Mouse (Mus musculus) spleen, postnatal 36 days (tissue): ENCODE data around the gene Prkce.

Source experiments
- DNase-seq, 2 experiments: peaks; one replicate each; pipeline ENCODE4 v3.0.0; 2022; ENCODE audit warnings: low spot score in 2 of 2, mixed read lengths in 1 of 2

Prkce gene

DNA sequence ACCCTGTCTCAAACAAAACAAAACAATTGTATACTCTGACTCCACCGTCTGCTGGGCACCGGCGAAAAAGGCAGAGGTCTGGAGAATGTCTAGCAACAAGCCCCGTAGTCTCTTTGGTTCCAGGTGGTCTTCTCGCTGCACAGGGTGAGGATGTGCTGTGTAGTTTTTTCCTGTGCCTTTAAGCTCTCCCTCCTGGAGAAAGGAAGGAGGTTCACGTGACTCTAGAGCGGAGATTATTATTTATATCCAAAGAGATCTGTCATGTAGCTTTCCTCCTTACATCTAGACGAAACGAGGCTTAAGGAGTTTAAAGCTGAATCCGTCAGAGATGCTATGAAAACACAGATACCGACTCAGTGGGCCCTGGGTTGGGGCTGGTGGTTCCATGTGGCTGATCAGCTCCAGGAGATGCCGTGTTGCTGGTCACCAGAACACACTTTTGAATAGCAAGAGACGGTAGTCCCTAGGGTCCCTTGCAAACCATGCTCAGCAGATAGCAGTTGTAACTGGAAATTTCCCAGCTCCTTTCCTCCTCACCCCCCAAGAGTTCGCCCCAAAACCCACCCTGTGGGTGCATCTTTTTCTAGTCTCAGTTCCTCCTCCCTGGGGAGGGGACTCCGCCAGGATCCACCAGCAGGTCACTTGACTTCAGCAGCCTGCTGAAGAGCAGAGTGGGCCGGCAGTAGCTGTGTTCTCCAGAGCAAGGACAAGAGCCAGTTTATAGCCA, 196.9 kb downstream of the Prkce start:
- no peak for DNase-seq

DNA sequence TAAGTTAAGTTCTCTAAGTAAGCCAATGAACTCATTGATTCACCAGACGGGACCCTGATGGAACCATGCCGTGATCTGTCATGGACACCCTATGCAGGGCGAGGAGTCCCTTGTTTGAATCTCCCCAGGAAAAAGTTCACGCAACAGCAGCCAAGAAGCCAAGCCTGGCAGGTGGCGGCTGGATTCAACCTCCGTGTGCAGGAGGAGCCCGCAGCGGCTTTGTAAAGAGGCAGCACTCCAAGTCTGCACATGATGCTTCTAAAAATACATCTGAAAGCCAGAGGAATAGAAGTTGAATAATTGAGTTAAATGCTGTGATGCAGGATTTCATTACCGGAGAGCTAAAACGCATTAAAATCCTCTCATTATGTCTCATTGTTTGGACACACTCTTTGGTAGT, 199.3 kb downstream of the Prkce start:
- no peak for DNase-seq

DNA sequence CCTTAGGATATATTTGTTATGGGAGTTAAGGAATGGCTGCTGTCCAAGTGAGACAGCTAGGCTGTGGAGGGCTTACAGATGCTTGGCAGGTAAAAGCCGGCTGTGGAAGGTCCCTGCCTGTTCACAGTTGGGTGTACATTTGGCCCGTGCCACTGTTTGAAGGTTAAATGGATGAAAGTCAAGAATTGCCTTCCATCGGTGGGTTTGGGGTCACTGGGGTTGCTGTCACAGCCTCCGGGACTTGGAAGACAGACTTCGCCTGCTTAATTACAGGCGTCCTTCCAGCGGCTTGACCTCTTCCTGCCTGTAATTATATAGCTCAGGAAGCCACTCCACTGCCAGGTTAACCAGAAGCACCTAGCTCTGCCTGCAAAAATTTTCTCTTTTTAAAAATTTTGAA, 200.1 kb downstream of the Prkce start:
- DNase-seq, result no peak

DNA sequence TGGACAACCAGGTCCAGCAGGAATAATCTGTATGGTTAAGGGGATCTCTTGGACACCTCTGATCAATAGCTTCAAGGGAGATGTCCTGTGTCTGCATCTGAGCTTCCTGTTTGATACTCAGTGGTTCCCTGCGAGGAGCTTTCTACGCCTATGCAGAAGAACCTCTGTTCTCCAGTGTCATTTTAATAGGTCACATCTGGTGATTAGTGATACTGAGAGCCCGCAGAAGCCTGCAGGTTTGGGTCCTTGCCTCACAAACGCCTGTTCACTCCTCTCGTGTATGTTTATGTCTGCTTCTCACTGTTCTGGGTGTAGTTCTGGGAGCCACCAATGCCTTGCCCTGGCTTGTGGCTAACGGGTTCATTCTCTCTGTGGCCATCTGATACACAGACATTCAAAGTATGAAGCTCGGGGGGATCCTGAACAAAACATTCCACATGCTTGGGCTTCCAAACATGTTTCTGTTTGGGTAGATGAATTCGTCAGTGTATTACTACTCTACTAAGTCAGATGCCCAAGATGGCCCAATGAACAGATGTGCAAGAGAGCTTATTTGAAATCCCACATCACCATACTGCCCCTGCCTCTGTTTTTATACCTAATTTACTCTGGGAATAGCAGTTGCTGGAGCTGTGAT, 202.6 kb downstream of the Prkce start:
- no peak for DNase-seq

DNA sequence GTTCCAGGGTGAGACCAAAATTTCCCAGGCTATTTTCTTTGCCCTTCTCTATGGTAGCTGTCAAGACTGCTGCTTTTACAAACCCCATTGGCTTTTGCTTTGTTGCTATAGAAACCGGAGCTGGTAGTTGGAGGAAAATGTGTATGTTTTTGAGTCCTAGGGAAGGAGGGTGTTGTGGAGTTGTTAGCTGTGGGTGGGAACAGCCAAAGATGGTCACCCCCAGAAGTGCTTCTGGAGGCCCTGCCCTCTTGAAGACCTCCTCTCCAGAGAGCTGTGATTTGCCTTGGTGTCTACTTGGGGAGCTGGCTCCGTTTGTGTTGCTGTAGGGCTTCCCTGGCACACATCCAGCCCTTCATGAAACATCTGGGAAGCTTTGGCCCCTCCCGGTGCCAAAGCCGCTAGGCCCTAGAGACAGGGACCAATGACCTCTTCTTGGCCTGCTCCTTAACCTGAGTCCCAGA, 203.5 kb downstream of the Prkce start:
- no peak for DNase-seq

DNA sequence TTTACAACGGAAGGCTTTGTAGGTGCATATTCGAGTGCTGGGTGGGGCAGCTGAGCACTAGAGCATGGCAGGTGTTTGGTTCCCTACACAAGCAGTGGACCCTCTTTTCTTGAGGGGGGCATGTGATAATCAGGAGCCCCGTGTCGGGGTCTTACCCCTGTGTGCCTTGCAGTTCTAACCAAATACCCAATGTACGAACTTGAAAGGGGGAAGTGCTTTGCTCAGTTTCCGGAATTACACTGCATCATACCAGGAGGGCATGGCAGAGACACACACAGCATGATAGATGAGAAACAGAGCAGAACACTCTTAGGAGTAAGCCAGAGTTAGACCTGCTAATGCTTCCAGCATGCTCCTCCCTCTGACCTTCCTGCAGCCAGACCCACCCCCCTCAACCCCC, 208.8 kb downstream of the Prkce start:
- peak; percentile 58 to 66 for DNase-seq

DNA sequence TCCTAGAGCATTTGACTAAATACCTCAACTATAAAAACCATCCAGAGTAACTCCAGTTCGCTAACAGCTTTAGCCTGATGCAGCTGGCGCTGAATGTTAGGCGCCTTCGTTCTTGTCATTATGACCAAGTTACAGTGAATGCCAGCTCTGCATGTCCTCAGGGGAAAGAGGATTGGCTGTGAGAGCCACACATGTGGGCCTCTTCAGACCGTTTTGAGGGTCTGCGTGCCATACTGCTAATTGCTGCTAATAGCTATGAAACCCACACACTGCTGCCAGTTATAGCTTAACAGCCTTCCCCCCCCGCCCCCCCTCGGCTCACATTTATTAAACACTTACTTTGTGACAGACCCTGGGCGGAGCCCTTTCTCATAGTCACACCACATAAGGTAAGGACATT, 210.3 kb downstream of the Prkce start:
- no peak for DNase-seq

DNA sequence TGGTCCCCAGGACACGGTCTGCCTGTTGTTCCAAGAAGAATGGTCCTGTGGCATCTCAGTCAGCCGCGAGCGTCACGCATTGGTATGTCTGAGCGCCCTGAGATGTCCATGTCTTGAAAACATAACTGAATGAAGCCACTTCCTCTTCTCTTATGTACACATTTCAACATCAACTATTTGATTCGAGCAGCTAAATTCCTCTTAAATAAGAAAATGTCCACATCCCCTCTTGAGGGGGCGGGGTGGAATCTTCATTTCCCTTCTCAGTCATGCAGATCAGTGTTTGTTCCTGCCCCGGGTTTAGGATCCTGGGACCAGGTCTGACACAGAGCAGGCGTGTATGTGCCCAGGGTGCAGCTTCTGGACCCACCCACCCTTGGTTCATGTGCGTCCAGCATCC, 211.0 kb downstream of the Prkce start:
- DNase-seq, result peak; percentile 69 to 76

DNA sequence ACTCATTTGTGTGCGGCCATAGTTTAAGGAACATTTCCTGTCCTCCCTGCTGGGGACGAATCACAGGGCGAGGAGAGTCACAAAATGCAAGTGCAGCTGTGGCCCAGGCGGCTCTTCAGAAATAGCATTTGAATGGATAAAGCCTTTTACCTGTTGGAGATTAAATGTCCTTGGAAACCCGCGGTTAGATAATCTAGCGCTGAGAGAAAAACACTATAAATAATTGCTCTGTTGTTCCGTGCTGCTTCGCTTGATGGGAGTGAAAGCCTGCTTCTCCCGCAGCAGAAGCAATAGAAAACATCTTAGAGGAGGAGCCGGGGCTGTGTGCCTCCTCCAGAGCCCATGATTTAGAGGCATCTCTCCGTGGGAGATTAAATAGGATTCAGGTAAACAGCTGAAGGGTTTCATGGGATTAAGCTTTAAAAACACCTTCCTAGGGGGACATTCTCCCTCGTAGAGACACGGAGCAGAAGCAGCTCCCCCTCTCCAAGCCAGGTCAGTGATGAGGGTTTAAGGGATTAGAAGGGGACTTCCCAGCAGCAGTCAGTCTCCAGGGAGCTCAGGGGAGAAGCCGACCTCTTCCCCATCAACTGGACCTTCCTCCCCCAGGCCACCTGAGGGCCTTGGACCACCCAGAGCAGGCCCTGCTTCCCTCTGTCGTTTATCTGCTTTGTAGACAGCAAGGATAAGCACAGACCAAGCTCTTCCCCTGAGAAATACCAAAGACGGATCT, 212.0 kb downstream of the Prkce start:
- DNase-seq, result no peak

DNA sequence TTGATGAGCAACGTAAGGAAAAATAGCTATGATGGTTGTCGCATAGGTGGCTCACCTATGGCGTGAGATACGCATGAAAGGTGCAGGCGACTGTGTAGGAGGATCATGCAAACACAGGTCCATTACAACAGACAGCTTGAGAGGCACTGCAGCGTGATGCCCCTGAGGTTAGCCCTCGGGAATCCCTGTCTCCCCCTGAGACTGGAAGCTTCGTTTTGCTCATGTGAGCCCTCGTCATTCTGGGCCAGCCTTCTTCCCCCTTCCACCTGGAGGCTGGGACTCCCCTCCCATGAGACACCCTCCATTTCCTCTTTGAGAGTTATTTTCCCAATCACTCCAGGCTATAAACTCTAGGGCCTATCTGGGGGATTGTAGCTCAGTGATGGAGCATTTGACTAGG, 213.9 kb downstream of the Prkce start:
- no peak for DNase-seq

DNA sequence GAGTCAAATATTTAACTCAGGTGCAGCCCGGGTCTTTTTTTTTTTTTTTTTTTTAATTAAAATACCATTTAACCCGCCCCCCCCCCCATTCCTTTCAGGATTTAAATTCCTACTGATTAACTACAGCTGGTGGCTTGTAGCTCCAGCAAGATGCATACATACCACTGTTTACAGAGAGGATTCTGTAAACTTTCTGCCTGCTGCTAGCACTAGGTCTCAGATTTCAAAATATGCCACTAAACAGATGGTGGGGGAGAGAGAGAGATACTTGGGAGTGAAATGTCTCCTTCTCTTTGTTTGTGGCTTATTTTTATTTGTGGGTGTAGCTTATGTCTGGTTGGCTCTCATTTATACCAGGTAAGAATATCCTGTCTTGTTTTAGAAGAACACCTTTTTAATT, 215.3 kb downstream of the Prkce start:
- no peak for DNase-seq

DNA sequence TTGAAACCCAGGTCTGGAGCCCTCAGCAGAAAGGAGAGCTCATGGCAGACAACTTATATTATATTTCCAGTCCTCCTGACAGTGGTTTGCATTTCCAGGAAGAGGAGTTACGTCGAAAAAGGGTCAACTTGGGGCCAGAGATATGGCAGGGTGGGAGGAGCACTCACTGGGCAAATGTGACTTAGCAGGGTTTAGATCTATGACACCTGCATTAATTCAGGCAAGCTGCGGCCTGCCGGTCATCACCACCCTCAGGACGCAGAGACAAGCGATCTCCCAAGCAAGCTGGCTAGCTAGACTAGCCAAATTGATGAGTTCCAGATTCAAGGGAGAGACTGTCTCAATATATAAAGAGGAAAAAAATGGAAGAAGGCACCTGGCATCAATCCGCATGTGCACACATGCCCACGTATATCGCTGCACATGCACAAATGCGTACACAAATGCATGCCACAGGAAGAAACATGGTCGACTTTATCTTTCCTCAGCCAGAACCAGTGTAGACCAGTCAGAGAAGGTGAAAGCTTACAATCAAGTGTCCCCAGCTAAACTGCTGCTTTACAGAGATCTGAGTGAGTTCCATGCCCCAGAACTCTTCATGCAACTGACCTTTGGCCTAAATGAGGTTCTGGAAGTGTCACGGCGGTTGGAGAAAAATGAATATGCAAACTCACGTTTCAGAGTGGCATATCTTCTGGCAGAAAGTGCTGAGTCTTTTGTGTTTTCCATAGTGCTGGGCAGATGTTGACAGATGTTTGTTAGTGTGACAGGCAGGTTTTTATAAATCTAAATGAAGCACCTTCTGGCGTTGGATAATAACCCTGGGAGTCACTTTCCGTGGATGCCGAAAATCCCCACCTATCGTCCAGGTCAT, 216.4 kb downstream of the Prkce start:
- DNase-seq, result no peak

DNA sequence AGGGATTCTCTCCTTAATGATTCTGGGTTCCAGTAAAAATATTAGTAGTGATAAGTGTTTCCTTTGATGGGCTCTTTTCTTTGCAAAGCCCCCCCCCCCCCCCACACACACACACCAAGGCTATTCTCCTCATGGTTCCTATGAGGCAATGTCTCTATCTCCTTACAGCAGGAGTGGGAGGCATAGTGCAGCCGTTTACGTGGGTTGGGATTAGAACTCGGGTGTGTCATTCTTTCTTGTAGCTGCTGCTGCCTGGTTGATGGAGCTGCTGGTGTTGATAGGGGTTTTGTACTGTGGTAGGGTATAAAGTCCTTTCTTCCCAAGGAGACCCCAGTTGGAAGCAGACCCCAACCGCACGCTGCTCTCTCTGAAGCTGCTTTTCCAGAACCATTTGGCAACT, 224.9 kb downstream of the Prkce start:
- no peak for DNase-seq

DNA sequence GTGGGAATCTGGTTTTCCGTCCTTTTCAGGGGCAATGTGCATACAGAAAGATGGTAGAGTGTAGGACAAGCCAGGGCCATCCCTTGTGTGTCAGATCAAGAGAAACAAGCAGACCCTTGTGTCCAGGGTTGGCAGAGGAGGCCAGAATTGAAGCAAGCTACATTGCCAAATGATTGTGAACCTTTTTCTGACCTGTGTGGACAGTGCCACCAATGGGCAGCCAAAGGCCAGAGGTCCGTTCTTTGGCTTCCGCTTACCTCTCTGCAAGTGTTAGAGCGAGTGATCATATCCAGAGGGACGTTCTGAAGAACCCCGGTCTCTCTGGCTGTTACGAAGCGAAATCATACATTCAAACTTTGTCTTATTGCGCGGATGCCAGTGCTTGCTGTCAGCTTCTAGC, 225.6 kb downstream of the Prkce start:
- DNase-seq, result no peak

DNA sequence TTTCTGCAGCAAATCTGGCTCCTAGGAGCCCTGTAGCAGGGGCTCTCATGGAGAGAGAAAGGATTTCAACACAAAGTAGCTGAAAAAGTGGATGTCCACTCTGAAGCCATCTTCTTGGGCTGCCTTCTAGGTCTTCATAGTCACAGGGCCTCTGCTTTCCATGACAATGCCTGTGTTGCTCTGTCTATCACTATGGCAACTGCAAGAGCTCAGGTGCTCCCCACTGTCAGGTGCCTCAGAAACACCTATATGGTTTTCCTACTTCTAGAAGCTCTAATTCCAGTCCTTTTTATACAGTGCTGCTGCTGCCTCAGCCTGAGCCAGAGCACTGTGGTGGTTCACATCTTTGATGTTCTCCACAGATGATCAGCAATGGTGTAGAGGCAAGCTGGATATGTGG, 229.5 kb downstream of the Prkce start:
- no peak for DNase-seq

DNA sequence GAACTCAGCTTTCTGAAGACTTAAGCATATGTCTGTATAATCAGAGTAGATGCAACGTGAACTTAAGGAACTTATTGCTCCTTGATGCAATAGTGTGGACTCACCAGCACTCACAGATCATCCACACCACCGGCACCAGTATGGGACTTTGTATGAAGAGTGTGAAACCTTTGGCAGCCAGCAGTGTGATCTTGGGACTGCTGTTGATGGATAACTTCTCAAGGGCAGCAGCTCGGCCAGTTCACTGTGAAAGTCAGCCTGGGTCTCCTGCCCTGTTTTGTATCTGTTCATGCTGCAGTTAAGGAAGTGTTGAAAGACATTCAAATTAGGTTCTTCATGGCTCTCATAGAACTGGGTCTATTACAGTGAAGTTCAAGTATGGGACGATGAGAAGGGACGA, 230.1 kb downstream of the Prkce start:
- DNase-seq, result no peak

DNA sequence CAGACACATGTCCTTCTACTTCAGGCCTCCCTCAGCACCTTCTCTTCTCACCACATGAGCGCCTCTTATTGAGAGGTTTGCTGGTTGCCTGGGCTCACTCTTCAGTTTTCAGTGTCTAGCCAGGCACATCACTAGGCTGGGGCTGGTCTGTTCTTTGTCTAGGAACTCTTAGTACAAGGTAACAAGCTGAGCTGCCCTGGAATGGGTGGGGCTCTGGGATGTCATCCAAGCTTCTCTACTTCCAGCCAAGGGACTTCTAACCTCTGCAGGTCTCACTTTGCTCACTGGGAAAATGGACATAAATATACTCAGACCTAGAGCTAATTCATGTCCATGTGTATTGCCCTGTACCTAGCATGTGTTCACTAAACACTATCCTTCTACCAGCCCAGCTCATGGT, 230.6 kb downstream of the Prkce start:
- DNase-seq, result no peak

DNA sequence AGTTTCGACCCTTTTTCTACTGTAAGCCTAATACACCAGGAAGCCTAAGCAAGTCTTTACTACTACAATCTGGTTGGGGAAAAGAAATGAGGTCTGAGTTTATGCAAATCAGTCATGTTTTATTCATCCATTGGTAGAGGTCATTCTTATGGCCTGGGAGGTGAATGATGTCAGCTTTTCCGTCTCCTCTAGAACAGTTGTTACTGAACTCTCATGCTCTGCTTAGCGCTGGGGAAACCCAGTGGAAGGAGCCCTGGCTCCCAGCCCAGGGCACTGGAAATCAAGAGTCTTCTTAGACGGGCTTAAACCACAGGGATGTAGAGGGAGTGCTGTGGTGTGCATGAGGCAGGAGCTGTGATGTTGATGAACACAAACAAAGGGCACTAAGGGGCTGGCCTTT, 232.4 kb downstream of the Prkce start:
- DNase-seq, result no peak

DNA sequence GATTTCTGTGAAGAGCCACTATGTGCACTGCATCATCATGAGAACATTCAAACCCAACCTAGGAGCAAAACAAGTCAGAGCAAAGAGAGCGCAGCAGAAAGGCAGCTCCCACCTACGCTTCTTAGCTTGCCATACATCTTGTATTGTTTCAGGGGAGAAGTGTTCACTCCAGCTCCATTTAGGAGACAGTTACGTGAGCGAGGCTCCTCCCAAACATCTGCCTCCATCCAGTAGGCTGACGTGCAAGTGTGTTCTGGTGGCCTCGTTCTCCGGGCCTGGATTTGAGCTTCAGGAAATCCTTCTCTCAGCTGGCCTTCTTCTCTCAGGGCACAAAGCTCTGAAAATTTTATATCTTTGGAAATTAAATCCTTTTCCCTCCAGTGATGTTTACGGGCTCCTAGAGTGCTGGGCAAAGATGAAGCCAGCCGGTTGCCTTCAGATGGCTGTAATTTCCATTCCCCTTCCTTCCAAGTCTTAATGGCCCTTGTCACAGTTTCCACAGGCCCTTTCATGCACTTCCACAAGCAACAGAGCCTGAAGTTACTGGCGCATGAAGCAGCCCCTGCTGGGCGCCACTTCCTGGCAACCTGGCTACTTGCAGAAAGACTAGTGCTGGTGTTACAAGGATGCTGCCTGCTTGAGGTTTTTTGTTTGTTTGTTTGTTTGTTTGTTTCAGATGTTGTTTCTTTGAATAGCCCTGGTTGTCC, 237.4 kb downstream of the Prkce start:
- no peak for DNase-seq

DNA sequence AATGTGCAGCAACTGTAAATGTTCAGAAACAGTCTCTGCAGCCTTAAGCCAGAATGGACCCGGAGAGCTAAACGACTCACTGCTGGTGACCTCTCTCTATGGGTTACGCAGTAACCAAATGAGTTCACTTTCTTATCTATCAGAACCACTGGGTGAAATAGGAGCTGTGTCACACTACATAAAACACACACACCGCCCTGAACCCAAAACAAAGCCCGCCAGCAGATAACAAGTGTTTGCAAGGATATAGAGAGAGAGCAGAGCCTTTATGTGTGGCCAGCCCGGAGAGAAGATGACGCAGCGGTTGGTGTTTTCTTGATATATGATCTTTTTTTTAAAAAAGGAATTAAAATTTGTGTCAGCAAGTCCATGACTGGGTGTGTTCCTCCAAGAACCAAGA, 238.1 kb downstream of the Prkce start:
- no peak for DNase-seq

DNA sequence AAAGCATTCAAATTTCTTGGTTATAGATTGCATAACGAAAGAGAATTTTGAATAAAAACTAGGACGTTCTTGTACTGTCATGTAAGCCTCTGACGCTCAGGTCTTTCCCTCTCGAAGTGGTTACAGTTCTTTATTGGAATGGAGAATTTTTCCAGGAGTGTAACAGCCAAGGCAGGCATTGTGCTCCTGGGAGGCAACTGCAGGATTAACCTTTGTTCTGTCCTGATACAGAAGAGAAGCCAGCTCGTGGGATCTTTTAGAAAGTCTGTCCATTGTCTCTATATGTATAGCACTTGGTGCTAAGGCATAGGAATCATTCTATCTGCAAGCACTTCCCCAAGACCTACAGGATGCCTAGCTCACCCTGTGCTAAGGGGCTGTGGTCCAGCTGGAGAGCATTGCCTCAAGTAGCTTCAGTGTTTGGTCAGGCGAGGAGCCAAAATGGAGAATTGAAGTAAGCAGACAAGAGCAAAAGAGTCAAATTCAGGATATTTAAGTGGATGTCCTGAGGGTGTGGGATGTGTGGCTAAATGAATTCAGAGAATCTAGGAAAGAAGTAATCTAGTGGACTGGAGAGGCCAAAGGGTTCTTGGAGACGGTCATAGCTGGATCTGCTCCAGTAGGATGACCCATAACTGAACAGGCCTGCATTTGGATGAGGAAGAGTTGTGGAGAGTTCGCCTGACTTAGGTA, 240.5 kb downstream of the Prkce start:
- no peak for DNase-seq
